Mouse (Mus musculus): ENCODE measurements around the gene Mosmo.

GRCm38 (mm10) chr7:120682002-120682401 lies 4.6 kb downstream of the Mosmo start:
- no peak for TF ChIP-seq TAL1 (IDR thresholded peaks at IDR 0.05; ENCODE audit: low read length)
- TF ChIP-seq GATA1 (IDR thresholded peaks at IDR 0.05; ENCODE audit: low read length) = no peak
